Mouse (Mus musculus): ENCODE results near the gene Dffa.

The Dffa gene

DNA sequence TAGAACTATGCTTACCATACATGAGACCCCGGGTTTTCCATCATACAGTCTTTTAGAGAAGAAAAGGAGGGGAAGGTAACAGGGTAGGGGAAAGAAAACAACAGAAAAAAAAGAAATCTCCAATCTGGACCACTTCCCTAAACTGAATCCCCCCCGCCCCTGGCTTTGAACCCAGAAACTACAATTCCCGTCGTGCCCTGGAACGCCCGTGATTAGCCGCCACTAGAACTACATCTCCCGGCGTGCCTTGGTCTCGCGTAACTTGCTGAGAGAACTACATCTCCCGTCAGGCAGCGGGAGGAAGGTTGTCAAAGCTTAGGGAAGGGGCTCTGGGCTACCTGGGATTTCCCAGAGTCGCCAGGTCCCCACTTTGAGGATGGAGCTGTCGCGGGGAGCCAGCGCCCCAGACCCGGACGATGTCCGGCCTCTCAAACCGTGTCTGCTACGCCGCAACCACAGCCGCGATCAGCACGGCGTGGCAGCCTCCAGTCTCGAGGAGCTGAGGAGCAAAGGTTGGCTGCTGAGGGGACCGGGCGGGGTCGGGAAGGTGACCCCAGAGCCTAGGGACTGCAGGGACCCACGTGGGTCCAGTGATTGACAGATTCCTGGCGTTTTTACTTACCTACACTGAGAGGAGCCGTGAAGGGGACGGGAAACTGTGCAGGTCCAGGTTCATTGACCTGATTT, at the start of gene Dffa:
TSS of gene Dffa (plus strand) at position 272 of the 687 bp plus-strand sequence.
- peak; percentile 94 to 96 for DNase-seq

DNA sequence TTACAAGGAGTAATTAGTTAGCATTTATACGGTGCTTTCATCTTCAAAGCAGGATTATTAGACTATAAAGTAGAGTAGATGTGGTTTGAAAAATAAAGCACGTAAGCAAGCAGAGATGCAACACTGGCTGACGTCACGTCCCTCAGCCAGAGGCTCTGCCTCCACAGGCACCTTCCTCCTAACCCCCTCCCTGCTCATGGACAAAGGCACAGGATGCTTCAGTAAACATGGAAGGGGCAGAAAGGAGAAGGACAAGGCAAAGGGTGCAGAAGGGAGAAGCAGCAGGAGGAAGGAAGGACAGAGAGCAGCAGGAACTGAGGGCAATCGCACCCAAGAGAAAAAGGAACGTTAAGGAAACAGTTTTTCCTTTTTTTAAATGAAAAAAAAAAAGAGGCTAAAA, 48.1 kb upstream of the Dffa start:
- no peak for DNase-seq

DNA sequence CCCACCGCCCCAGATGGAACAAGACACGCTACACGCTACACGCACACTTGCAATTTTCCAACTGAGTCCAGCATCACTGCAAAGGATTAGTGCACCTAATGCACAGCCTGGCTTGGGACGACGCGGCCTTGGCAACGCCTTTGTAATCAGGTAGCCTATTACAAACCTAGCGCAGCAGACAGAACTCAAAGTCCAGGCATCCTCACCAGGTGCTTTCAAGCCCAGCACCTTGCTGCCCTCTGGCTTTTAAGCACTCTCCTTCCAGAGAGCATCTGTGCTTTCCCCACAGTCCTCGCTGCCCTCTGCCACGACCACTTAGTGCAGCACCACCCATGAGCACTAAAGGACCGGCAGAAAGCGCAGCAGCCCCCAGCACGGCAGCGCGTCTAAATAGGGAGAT, 47.0 kb upstream of the Dffa start:
- no peak for DNase-seq

DNA sequence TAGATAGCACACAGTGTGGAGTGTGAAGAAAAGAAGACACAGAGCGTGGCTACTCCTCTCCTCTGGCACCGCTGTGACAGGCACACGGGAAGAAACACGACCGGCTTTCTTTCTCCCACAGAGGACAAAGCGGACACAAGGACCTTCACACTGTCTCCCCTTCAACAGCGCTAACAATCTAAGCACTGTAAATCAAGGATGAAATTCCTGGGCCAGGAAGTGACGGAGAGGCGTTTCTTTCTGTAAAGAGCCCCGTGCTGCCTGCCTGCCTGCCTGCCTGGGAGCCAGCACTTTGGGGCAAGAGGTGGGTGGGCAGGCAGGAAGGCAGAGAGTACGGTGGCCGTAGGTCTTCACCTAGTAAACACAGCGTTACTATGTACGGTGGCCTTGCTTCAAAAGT, 46.5 kb upstream of the Dffa start:
- no peak for DNase-seq

DNA sequence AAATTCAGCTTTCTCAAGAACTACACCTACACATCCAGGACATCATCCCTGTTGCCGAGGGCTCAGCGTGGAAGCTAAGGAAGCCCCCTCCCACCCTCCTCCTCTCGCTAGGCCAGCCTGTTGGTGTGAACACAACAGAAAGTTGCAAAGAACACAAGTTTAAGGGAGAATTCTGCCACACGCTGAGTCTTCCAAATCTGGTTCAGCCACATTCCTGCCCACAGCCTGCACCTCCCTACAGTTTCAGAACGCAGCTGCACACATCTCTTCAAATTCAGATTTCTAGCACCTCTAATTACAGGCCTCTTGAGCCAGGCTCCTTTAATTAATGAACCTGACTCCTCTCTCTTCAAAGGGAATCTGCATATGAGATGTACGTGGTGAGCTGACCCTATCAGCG, 45.6 kb upstream of the Dffa start:
- DNase-seq, result no peak

DNA sequence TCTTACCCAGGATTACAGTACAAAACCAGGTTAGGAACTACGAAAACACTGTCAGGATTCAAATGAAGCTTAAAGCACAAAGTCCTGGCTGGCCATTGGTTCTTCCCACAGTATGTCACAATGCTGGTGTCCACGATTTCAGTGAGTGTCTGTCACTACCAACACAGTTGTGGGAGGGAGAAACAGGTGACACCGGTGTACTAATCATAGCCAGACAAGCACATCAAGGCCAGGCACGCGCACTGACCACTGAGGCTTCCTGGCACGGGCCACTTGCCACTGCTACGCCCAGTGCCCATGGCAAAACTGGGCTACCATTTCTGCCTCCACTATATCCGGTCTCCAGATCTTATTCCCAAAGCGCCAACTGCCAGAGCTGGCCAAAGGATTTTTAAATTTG, 44.2 kb upstream of the Dffa start:
- no peak for DNase-seq

DNA sequence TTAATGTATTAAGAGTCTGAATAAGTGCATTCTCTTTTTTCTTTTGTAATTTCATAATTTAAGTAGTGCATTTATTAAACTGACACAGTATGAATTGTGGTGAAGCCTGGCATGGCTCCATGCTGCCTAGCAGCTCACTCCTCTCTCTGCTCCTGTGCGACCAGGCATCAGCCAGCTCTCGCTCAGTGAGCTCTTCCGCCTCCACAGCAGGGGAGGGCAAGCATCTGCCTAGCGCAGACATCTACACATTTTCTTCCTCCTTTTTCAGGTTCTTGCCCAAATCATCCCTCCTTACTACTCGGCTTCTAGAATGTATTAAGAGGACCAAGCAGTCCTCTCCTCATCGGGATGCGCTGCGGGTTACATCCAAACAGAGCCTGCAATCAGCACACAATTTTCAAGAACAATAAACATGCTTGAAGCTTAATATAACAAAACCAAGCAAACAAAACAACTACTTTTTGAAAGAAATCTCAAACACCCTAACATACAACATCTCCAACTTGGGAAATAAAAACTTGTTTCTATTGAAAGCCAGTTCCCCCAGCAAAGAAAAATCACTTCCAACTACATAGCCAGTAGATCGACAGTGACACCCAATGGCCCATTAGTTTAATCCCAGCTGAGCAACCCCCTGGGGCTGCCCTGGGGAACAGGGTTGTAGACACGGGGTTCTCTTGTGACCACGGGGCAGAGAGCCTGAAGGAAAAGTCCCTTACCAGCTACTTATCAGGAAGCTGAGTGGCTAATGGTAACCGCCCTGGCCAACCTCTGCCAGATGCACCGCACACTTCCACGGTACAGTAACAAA, 43.1 kb upstream of the Dffa start:
- no peak for DNase-seq

DNA sequence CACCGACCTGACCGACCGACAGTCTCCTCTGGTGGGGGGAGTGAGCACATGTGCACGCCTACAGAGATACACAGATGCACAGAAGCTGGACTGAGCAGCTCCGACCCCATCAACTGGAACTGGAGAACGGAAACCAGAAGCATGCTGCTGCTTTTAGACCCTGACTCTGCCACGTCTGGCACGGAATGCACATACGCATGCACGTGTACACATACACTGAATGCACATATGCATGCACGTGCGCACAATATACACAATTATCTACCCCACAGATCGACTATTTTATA, 42.6 kb upstream of the Dffa start:
- DNase-seq, result no peak

DNA sequence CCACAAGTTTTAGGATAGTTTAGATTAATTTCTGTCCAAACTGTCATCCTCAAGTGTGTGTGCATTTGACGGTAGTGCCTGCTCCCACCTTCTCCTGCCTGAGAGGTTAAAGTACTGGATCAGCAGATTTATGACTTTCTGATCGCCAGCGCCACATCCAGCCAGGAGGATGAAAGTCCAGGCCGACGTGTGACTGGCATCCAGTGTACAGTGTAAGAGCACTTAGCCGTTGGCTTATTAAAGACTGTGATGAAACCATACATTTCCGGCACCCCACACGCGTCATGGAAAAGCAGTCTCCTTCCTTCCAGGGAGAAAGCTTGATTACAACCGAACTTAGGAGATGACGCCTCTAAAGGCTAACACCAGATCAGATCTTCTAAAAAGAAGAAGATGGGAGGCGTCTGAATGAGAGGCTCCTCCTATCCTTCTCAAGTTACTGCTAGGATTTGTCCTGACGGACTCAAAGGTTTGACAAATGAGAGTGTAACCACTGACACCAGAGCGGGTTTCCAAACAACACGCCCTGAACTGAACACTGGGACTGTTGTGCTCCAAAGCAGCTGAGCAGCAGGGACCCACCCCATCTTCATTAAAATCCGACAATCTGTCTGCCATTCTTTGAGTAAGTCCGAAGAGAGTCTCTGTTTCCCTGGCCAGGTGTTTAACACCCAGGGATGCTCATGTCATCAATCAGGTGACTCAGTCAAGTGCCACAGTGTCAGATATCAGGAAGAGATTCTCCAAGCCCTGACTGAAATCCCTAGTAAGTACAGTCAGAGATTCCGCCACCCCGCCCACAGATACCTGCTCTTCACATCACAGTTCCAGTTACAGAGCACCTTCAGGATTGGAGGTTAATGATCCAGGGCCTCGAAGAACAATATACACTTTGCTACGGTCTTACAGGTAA, 41.3 kb upstream of the Dffa start:
- DNase-seq, result no peak

DNA sequence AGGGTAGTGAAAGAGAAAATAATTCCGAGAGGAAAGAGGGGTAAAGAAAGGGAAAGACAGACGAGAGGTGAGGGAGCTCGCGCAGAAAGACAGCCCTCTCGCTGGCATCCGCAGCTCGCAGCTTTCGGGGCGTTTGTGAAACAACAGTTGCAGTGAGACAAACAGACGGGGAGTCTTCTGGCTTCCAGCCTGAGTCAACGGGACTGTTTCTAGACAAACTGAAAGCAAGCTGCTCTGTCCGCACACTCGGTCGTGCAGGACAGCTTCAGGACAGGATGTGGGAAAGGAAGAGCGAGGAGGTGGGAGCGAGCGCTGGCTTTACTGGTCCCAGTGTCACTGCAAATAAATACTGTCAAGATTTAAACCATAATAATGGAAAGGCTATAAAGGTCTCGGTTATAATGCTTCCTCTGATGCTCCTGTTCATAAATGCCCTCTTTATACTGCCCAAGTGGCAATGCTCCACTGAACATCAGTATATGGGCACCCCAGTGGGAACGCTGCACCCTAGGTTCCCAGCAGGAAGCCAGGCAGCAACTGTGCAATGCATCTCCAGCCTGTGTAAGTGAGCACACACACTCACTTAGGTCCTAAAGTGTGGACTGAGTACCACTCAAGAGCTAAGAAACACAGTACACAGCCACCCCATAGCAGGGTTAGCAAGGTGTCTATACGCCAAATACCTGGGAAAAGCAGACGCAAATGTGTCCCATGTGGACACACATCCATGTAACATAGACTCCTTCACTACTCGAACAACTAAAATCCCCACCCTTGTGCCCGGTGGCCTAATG, 39.7 kb upstream of the Dffa start:
- no peak for DNase-seq

DNA sequence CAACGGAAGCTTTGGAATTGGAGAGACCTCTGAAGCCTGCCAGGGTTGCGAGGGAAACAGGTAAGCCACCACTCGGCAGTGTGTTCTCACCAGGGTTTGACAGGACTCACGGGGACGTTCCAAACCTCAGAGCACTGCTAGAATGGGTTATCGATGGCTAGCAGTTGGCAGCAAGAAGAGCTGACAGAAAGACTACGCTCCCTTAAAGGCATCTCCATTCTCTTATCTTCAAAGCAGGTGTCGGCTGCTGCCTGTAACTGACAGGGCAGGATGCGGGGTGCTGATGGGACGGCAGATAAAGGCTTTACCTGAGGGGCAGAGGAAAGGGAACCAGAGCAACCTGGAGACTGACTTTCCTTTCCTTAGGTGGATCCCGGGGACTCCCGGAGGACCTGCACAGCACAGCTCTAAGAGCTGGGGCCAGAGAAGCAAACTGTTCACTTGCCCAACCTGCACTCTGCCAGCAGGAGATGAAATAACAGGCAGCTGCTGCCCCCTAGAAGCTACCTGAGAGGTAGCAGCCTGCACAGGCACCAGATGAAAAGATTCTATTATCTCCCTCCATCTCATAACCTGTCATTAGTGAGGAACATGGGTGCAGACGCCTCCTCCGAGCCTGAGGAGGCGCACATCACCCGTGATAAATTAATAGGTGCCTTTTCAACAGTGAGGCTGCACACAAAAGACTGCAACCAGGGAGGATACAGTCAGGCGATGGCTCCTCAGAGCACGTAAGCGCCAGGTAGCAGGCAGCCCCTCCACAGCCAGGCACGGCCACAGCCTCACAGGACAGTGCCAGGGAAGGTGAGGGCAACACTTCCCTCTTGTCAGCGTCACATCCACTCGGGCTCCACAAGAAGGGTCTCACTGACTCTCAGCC, 37.0 kb upstream of the Dffa start:
- peak in 1 of 2 experiments; percentile 56 for DNase-seq

DNA sequence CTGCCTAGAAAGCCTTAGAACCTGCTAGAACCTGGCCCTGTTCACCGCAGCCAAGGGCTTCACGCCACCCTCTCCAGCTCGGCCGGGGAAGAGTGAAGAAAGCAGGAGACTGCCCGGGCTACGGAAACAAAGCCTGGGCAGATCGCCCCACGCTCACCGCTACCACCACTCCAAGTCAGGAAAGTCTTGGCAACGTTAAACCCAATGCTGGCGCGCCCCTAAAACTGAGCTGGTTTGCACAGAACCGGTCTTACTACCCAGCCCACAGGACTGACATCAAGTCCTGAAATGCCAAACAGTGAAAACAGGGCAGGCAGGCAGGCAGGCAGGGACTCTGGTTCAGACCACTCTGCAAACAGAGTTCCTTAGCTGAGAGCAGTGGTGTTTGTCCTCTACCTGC, 28.9 kb upstream of the Dffa start:
- no peak for DNase-seq

DNA sequence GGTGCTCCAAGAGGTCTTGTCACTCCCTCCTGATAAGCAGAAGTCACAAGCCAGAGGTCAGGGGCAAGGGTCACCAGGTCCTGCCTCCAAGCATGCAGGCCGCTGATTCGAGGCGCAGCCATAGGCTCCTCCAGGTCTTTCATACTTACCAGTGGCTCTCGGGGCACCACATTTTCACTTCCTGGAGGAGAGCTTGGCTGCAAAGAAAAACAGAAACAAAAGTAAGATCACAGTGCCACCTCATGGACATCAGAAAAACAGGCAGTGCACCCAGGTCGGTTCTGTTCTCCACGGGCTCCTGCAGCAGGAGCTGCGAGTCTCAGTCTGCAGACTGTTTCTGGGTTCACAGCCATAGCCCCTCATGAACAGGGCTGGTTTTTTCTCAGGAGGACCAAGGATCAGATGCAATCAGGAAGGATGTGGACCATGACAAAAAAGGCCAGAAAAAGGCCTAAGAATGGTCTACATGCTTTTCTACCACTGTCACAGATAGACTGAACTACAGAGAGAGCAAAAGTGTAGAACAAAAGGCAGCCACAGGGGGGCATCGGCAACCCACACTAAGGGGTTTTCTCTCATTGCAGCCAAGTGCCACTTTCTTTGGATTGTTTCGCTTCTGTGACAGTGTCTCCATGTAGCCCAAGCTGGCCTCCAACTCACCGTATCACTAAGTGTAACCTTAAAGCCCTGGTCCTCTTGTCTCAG, 27.9 kb upstream of the Dffa start:
- peak; percentile 83 to 89 for DNase-seq

DNA sequence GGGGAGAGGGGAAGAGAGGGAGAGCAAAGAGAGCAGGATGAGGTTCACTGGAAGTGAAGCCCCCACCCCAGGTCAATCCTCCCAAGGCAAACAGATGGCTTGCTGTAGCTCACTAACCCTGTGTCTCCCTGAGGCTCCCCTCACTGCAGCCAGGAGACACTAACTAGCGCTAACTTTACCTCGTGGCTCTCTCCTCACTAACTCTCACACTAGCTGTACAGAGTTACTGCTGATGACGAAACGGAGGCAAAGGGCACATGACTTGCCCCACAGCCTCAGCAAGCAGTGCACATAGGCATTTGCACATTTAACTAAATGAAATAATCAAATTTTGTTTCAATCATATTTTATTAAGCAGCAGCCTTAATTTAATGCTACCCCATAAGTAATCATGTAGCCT, 25.7 kb upstream of the Dffa start:
- DNase-seq, result no peak

DNA sequence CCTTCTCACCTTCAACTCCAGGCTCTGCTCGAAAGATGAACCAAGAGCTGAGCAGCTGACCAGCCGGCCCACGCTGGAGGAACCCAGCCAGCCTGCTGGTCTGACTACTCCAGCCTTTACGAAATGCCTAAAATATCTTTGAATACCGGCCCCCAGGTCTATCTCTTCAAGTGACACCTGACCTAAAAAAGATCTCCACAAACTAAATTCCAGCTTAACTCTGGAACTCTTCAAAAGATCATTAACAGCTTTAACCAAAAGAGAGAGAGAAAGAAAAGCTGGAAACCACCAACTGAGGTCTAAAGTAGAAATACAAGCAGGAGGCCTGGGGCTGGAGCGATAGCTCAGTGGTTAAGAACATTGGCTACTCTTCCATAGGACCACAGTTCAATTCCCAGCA, 24.3 kb upstream of the Dffa start:
- DNase-seq, result no peak

DNA sequence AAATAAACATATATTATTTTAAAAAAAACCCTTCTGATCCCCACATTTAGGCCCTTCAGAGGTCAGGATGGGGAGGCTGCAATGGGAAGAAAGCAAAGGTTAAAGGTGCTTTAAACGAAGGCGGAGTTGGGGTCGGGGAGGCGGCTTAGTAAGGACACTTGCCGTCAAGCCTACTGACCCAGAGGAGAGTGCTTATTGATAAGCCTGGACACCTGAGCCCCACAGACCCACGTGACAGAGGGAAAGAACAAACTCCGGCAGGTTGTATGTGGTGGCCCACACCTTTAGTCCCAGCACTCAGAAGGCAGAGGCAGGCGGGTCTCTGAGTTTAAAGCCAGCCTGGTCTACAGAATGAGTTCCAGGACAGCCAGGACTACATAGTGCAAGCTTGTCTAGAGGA, 23.8 kb upstream of the Dffa start:
- DNase-seq, result no peak

DNA sequence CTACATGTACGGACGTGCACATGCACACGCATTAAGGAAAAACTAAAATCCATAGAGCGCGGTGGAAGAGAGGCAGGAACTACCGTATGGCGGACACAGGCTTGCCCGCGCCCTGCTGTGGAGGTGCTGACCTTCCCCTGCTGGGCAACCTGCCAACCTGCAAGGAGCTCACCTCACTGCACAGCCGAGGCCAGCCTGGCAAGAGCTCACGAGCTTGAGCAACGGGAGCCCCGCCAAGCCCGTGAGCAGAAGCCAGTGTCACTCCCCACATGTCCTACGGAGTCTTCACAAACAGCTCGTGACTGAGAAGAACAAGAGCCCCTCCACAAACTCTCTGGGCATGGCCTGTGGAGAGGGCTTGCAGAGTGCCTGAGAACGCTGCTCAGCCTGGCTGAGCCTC, 22.4 kb upstream of the Dffa start:
- DNase-seq, result peak; percentile 81 to 88

DNA sequence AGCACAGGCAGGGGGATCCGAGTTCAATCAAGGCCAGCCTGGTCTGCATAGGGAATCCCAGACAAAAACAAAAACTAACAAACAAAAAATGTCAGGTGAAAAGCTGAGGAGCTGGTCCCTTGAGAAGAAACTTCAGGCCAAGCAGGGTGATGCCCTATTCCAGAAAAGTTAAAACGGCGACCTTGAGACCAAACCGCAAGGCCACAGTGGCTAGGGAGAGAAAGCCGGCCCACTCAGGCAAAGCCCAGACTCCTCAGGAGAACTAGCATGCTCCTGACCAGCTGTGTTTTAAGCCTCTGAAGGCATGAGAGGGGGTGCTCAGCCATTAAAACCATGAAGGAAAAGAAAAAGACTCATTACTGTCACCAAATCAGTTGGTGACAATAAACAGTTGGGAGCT, 18.6 kb upstream of the Dffa start:
- DNase-seq, result no peak

DNA sequence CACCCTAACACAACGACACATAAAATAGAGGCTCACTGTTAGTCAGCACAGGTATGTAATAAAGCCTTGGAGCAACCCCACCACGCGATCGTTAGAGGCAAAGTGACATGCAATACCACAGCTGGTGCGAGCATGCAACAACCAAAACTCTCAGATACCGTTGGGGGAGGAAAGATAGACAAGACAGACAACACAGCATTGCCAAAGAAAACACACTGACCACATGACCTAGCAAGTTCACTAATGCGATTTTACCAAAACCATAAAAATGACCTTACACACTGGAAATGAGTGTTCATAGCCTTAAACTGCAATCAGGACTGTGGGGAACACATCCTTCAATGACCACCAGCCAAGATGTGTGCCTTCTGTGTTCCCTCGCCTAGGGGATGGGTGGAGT, 12.6 kb upstream of the Dffa start:
- DNase-seq, result no peak

DNA sequence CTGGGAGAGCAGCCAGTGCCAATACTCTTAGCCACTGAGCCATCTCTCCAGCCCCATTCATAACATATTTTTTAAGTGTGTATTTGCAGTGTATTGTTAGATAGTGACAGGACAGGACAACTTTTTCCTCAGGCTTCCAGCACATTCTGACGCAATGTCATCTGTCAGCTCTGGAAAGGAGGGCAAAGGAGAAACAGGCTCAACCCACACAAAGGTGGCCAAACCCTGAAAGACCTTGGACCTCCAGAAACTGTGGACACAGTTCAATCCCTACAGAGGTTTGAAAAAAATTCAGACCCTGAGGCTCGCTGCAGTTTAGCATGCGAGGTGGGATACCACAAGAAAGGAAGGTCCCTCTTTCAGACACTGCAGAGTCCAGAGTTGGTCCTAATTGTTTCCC, 6.0 kb upstream of the Dffa start:
- DNase-seq, result no peak

DNA sequence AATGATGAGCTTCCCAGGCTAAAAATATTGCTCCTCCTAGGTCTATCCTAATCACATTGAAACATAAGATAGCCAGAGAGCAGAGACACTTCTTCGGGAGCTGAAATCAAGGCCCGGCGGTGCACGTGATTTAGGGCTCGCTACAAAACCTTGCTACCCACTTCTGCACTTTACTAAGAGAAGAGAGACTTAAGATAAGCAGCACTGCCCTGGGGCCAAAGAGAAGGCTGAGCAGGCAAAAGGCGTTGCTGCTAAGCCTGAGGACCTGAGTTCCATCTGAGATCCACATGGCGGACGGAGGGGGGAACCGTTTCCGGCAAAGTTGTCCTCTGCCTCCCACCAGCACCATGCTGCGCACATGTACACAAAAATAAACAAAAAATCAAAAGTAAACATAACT, 5.4 kb upstream of the Dffa start:
- DNase-seq, result no peak

Data from kidney, postnatal 4 days (tissue).